Mouse (Mus musculus) forebrain, embryonic 15.5 days (tissue): ENCODE data around the gene Fmo1. TPM values are rescaled to one million over a fixed set of nuclear protein-coding genes. Genes with fewer than 3 reads are reported as not detected.
"Not testable (repeated sequence)": the region's sequence is repeated elsewhere in the genome, so short reads cannot be mapped to it uniquely, and the experiment has no call there.

Source experiments
- ATAC-seq: fragments of 200-750 bp; cut with Nextera tagmentation; replicated peaks from 2 replicates; pipeline ENCODE4 v1.8.0; 2017; ENCODE audit warnings: mild to moderate bottlenecking, moderate TSS enrichment, moderate library complexity
- H3K27ac ChIP-seq: fragments of 300-500 bp; sonication (generic); replicated peaks from 2 replicates; pipeline ENCODE4 v1.5.1; 2015; ENCODE audit warnings: mild to moderate bottlenecking, inconsistent platforms
- H3K27me3 ChIP-seq: fragments of 300-500 bp; sonication (generic); 2 replicates; pipeline ENCODE4 v1.6.1; 2015; ENCODE audit warnings: inconsistent platforms
- H3K36me3 ChIP-seq: fragments of 300-500 bp; sonication (generic); 2 replicates; pipeline ENCODE4 v1.6.1; 2015; ENCODE audit warnings: mild to moderate bottlenecking, inconsistent platforms
- H3K4me1 ChIP-seq: fragments of 300-500 bp; sonication (generic); 2 replicates; pipeline ENCODE4 v1.6.1; 2015; ENCODE audit warnings: inconsistent platforms
- H3K4me2 ChIP-seq: fragments of 300-500 bp; sonication (generic); replicated peaks from 2 replicates; pipeline ENCODE4 v1.6.1; 2015; ENCODE audit warnings: mild to moderate bottlenecking, inconsistent platforms
- H3K4me3 ChIP-seq: fragments of 300-500 bp; sonication (generic); 2 replicates; pipeline ENCODE4 v1.5.1; 2015; ENCODE audit warnings: mild to moderate bottlenecking, inconsistent platforms
- H3K9ac ChIP-seq: fragments of 300-500 bp; sonication (generic); replicated peaks from 2 replicates; pipeline ENCODE4 v1.6.1; 2015; ENCODE audit warnings: mild to moderate bottlenecking, inconsistent platforms
- H3K9me3 ChIP-seq: fragments of 300-500 bp; sonication (generic); 2 replicates; pipeline ENCODE4 v1.6.1; 2016; ENCODE audit warnings: inconsistent platforms
- WGBS: fragments of 180-500 bp; shearing (Covaris S2); methylation state at CpG from one replicate; pipeline ENCODE4 v1.1.7; 2015; ENCODE audit warnings: mixed read lengths; 5-methylcytosine and 5-hydroxymethylcytosine counted together
- polyA plus RNA-seq: library from polyadenylated mRNA; unstranded; fragments of >200 nt; fragmentation: Nextera tagmentation; extraction: Ambion mirVana; gene quantifications from 2 replicates; pipeline ENCODE4 v1.2.1, GENCODE M21; 2015

Gene Fmo1
- polyA plus RNA-seq, 1 experiment from 2014 or later, result 15.3 TPM

- no peak overlapping the region for H3K4me2 ChIP-seq
- 70% methylated on average over 4 of the region's 4 CpGs for WGBS
- H3K36me3 ChIP-seq, result no peaks in the 10 kb centered on the region
- no peak overlapping the region for H3K9ac ChIP-seq
- no peak overlapping the region for H3K4me3 ChIP-seq
- no peaks in the 10 kb centered on the region for H3K9me3 ChIP-seq
- H3K27me3 ChIP-seq, result no peaks in the 10 kb centered on the region
- H3K4me1 ChIP-seq, result no peaks in the 10 kb centered on the region
- no peak for ATAC-seq
- H3K27ac ChIP-seq, result no peak overlapping the region
Observed at GRCm38 (mm10) chr1:162814932-162815331, 51.5 kb downstream of the Fmo1 start.

DNA sequence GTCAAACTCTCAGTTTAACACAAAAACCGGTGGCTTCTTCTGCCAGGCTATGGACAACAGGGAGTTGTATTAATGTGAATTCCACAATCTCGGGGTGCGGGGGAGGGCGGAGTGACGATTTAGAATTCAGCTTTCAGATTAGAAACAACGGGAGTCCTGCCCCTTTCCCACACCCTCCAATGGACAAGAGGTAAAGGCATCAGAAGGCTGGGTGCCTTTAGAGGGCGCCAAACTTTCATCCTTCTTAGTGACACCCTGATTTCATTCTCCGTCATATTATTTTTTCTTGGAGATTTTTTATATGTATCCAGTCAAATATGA is 52.6 kb downstream of the Fmo1 start, which contains the start of gene Fmo4:
Gene Fmo4, minus strand, starts transcription at position 137 of the 321 bp plus-strand sequence.
- 0 out of 2 replicates have a peak, but pooled peaks have one; percentile 23 for ATAC-seq
- Histone ChIP-seq H3K36me3 (no peaks in the 10 kb centered on the region), H3K9me3 (no peaks in the 10 kb centered on the region), H3K9ac (no peak within 1 kb of the TSS), H3K27me3 (no peaks in the 10 kb centered on the region), H3K27ac (no peak within 1 kb of the TSS), H3K4me2 (no peak within 1 kb of the TSS), H3K4me1 (no peaks in the 10 kb centered on the region), H3K4me3 (no peak within 1 kb of the TSS)
- 44% methylated on average over 8 of the region's 8 CpGs for WGBS

DNA sequence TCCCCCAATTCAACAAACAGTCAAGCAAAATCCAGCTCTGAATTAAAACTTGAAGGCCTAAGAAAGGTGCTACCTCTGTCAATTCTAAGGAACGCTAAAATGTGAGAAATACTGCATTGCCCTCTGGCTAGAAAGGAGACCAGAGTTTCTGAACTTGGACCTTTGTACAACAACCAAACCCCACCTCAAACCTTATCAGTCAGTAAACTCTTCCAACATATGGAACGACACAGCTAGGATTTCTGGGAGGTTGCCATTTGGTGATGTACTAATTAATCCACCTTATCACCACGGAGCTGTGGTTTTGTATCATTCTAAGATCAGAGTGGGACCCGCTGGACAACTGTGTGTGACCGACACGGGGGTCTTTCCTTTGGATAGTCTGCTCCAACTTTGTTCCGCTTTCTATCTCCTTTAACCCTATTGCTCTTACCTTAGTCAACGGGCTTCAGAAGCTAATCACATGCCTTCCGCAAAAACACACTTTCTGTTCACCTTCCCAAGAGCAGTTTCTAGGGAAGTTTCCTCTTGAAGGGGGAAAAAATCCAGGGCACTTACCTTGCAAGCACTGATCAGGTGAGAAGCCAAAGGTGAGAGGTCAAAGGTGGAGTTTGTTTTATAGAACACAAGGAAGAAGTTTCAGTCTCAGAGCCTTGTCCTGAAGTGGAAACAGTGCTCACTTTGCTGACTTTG is 53.1 kb downstream of the Fmo1 start:
- H3K36me3 ChIP-seq, result no peaks in the 10 kb centered on the region
- no peaks in the 10 kb centered on the region for H3K9me3 ChIP-seq
- H3K27me3 ChIP-seq, result no peaks in the 10 kb centered on the region
- no peak for ATAC-seq
- H3K4me2 ChIP-seq, result no peak overlapping the region
- whole genome bisulfite sequencing, result 89% methylated on average over 9 of the region's 9 CpGs
- H3K27ac ChIP-seq, result no peak overlapping the region
- no peak overlapping the region for H3K9ac ChIP-seq
- H3K4me1 ChIP-seq, result no peaks in the 10 kb centered on the region
- no peak overlapping the region for H3K4me3 ChIP-seq

GRCm38 (mm10) chr1:162808541-162808940 is 57.9 kb downstream of the Fmo1 start:
- WGBS, result 73% methylated on average over 3 of the region's 3 CpGs
- no peak for ATAC-seq
- H3K9me3 ChIP-seq, result no peaks in the 10 kb centered on the region
- H3K27me3 ChIP-seq, result no peaks in the 10 kb centered on the region
- H3K9ac ChIP-seq, result no peak overlapping the region
- no peak overlapping the region for H3K4me2 ChIP-seq
- H3K36me3 ChIP-seq, result no peaks in the 10 kb centered on the region
- H3K27ac ChIP-seq, result no peak overlapping the region
- H3K4me1 ChIP-seq, result no peaks in the 10 kb centered on the region
- H3K4me3 ChIP-seq, result no peak overlapping the region

DNA sequence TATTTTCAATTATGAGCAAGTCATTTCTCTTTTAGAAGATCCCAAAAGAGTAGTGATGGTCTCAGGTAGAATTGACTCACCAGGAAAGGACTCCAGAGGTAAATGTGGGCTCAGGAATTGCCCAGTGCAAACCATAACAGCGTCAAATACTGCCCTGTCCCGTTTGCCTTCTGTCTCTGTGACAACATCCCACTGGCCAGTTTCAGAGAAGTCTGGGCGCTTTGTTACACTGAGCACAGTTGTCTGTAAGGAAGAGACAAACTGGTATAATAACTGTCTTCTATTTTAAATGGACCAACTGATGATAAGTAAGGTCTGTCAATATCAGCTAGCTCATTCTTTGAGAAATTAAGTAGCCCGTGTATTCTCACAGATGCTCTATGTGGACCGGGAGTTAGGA is 59.0 kb downstream of the Fmo1 start:
- Histone ChIP-seq H3K9me3 (no peaks in the 10 kb centered on the region), H3K9ac (no peak overlapping the region), H3K4me2 (no peak overlapping the region), H3K4me1 (no peaks in the 10 kb centered on the region), H3K4me3 (no peak overlapping the region), H3K27me3 (no peaks in the 10 kb centered on the region), H3K36me3 (no peaks in the 10 kb centered on the region), H3K27ac (no peak overlapping the region)
- no peak for ATAC-seq
- 93% methylated on average over 5 of the region's 5 CpGs for WGBS

- no peaks in the 10 kb centered on the region for H3K27me3 ChIP-seq
- no peak overlapping the region for H3K4me3 ChIP-seq
- ATAC-seq, result no peak
- H3K4me1 ChIP-seq, result no peaks in the 10 kb centered on the region
- no peak overlapping the region for H3K4me2 ChIP-seq
- H3K9me3 ChIP-seq, result no peaks in the 10 kb centered on the region
- H3K36me3 ChIP-seq, result no peaks in the 10 kb centered on the region
- no peak overlapping the region for H3K27ac ChIP-seq
- no peak overlapping the region for H3K9ac ChIP-seq
- WGBS, result 59% methylated on average over 5 of the region's 5 CpGs
Observed at GRCm38 (mm10) chr1:162805011-162805410, 61.4 kb downstream of the Fmo1 start.

DNA sequence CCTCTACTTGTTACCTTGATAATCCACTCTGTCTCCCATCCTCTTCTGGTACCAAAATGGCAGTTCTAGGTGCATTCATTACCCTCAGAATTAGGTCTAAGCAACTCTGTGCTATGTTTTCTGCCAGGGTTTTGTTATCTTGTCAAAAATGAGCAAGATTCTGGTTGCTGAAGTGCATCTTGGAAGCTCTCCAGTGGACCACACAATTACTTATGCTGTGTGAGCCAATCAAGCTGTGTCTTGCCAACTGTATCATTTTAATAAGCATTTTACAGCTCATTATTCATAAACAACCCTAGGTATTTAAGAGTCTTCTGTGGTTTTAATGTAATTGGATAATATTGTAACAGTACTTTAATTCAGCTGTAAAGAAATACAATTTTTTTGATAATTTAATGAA is 70.0 kb downstream of the Fmo1 start:
- Histone ChIP-seq H3K4me2 (no peak overlapping the region), H3K9ac (no peak overlapping the region), H3K36me3 (no peaks in the 10 kb centered on the region), H3K4me1 (no peaks in the 10 kb centered on the region), H3K27ac (no peak overlapping the region), H3K4me3 (no peak overlapping the region), H3K9me3 (no peaks in the 10 kb centered on the region), H3K27me3 (no peaks in the 10 kb centered on the region)
- ATAC-seq, result no peak

DNA sequence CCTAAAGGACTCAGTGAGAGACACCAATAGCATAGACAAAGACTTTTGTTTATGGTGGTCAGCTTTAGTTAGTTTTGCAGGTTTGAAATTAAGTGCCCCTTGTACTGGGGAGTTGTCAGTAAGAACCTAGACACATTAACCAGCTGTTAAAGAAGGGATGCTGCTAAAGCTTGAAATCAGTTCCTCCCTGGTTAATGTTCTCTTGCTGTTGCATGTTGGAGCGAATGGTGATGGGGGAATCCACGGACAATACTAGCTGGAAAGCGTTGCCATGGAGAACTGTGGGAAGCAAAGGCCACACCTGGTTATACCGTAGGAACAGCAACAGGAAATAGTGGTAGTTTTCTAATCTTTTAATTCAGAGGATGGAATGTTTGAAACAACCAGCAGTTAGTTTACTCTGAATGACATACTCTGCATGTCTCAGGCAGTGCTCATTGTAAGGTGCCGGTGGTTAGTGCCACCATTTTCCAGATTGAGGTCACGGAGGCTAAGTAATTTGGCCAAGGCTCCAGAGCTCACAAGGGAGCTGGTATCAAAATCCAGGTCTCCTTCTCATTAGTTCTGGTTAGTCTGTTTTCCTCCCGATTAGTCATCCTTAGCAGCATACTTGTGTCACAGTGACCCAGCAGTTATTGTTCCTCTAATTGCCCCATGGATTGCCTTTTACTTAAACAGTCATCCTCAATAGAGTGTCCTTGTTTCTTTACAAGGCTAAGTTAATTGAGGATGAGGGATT is 73.9 kb downstream of the Fmo1 start:
- no peaks in the 10 kb centered on the region for H3K4me1 ChIP-seq
- H3K27me3 ChIP-seq, result no peaks in the 10 kb centered on the region
- ATAC-seq, result no peak
- H3K9ac ChIP-seq, result no peak overlapping the region
- no peaks in the 10 kb centered on the region for H3K9me3 ChIP-seq
- WGBS, result 42% methylated on average over 7 of the region's 7 CpGs
- H3K27ac ChIP-seq, result no peak overlapping the region
- H3K36me3 ChIP-seq, result no peaks in the 10 kb centered on the region
- H3K4me2 ChIP-seq, result no peak overlapping the region
- H3K4me3 ChIP-seq, result no peak overlapping the region

GRCm38 (mm10) chr1:162785222-162785621 is 81.2 kb downstream of the Fmo1 start:
- H3K4me2 ChIP-seq, result no peak overlapping the region
- H3K36me3 ChIP-seq, result no peaks in the 10 kb centered on the region
- no peaks in the 10 kb centered on the region for H3K9me3 ChIP-seq
- ATAC-seq, result peak; percentile 60
- no peaks in the 10 kb centered on the region for H3K4me1 ChIP-seq
- no peak overlapping the region for H3K27ac ChIP-seq
- WGBS, result 66% methylated on average over 4 of the region's 4 CpGs
- H3K9ac ChIP-seq, result no peak overlapping the region
- no peaks in the 10 kb centered on the region for H3K27me3 ChIP-seq
- H3K4me3 ChIP-seq, result no peak overlapping the region

DNA sequence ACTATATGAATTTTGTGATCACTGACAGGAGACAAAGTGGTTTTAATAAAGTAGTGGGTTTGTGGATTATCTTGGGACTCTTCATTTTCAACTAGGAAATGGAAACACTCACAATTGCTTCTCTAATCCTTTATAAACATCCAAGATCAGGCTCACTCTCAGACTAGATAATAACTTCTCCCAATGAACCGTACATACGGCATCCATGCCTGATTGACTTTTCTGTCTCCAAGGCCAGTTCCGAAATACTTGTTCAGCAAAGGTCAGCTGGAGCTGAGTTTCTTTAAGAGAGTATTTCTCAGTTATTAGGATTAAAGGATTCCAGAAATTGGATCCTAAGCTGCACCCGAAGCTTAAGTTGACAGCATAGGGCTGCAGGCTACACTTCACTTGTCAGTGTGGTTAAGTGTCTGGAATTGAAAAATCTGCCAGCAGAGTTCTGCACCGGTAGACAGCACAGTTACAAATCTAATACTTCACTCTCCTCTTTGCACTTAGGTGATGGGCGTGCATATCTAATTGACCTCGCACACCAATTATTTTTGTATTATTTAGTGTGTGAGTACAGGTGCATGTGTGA is 82.7 kb downstream of the Fmo1 start:
- H3K27ac ChIP-seq, result no peak overlapping the region
- 81% methylated on average over 7 of the region's 7 CpGs for WGBS

DNA sequence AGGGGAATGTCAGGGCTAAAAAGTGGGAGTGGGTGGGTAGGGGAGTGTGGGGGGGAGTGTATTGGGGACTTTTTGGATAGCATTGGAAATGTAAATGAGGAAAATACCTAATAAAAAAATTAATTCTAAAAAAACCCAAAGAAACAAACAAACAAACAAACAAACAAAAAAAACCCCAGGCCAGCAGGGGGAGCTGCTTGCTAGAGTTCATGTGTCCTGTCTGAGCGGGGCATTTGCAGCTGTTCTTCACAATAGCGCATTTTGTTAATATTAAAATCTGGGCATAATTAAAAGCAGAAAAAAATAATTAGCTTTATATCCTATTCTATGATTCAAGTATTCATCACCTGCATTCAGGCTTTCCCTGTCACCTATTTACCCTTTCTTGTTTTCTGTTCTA is 85.4 kb downstream of the Fmo1 start:
- not testable (repeated sequence) for H3K9ac ChIP-seq, ATAC-seq, H3K27ac ChIP-seq, H3K9me3 ChIP-seq, H3K4me2 ChIP-seq, H3K4me1 ChIP-seq, H3K4me3 ChIP-seq, H3K27me3 ChIP-seq, H3K36me3 ChIP-seq
- 89% methylated on average over 2 of the region's 2 CpGs for WGBS

More for the DNA sequence above, 82.7 kb downstream of the Fmo1 start:
- Histone ChIP-seq H3K27me3 (no peaks in the 10 kb centered on the region), H3K4me1 (no peaks in the 10 kb centered on the region), H3K9me3 (no peaks in the 10 kb centered on the region), H3K36me3 (no peaks in the 10 kb centered on the region), H3K4me2 (no peak overlapping the region), H3K4me3 (no peak overlapping the region), H3K9ac (no peak overlapping the region)
- ATAC-seq, result no peak
